Mouse (Mus musculus) testis, adult 2 months (tissue): ENCODE measurements around the gene Tmub2. TPM values are rescaled to one million over a fixed set of nuclear protein-coding genes. Genes with fewer than 3 reads are reported as not detected.

Source experiments
- H3K27ac ChIP-seq: fragments of 200-500 bp; 2 replicates; pipeline ENCODE4 v1.5.1; 2012; ENCODE audit warnings: low read depth, low read length; ENCODE audit not compliant: control insufficient read depth, insufficient read depth
- H3K27me3 ChIP-seq: fragments of 200-500 bp; 2 replicates; pipeline ENCODE4 v1.6.1; 2012; ENCODE audit warnings: mild to moderate bottlenecking, low read length, moderate library complexity; ENCODE audit not compliant: control insufficient read depth, insufficient read depth
- H3K36me3 ChIP-seq: fragments of 200-500 bp; 2 replicates; pipeline ENCODE4 v1.6.1; 2012; ENCODE audit warnings: mild to moderate bottlenecking, low read length; ENCODE audit not compliant: control insufficient read depth, insufficient read depth
- H3K4me1 ChIP-seq: fragments of 200-500 bp; 2 replicates; pipeline ENCODE4 v1.6.1; 2012; ENCODE audit warnings: low read length; ENCODE audit not compliant: control insufficient read depth, insufficient read depth
- H3K4me3 ChIP-seq: fragments of 200-500 bp; 2 replicates; pipeline ENCODE4 v1.5.1; 2012; ENCODE audit warnings: low read depth, mild to moderate bottlenecking, low read length, moderate library complexity, mixed read lengths; ENCODE audit not compliant: control insufficient read depth
- CTCF ChIP-seq: fragments of 200-500 bp; IDR thresholded peaks from 2 replicates; pipeline ENCODE4 v1.5.1; 2012; ENCODE audit warnings: low read depth, mild to moderate bottlenecking, inconsistent platforms, low read length, moderate library complexity; ENCODE audit not compliant: control insufficient read depth, insufficient read depth, insufficient replicate concordance
- POLR2A ChIP-seq: fragments of 200-500 bp; IDR thresholded peaks from 2 replicates; pipeline ENCODE4 v1.6.1; 2012; ENCODE audit warnings: low read depth, mild to moderate bottlenecking, inconsistent platforms, low read length, moderate library complexity; ENCODE audit not compliant: control insufficient read depth
- polyA plus RNA-seq: library from polyadenylated mRNA; depleted of rRNA; stranded (reverse); fragments of >200 nt; gene quantifications from 2 replicates; pipeline ENCODE4 v1.2.3, GENCODE M21; 2012

Gene Tmub2
- polyA plus RNA-seq, 1 experiment, result 32.6 TPM

GRCm38 (mm10) chr11:102289511-102290100 lies 4.9 kb downstream of the Tmub2 start:
- Histone ChIP-seq H3K27me3 (no peaks in the 10 kb centered on the region), H3K36me3 (peaks cover 2% of the 10 kb centered on the region; the same call in 1 of the 2 replicates), H3K4me3 (no peak overlapping the region), H3K4me1 (no peaks in the 10 kb centered on the region), H3K27ac (no peak overlapping the region)
- TF ChIP-seq CTCF (no peak), POLR2A (no peak)

- TF ChIP-seq CTCF (no peak), POLR2A (no peak)
- Histone ChIP-seq H3K36me3 (peaks cover 2% of the 10 kb centered on the region; the same call in 1 of the 2 replicates), H3K27ac (no peak overlapping the region), H3K27me3 (no peaks in the 10 kb centered on the region), H3K4me3 (no peak overlapping the region), H3K4me1 (peaks cover 3% of the 10 kb centered on the region)
Observed at GRCm38 (mm10) chr11:102290141-102290540, 5.4 kb downstream of the Tmub2 start.

- Histone ChIP-seq H3K27ac (no peak overlapping the region), H3K36me3 (peaks cover 2% of the 10 kb centered on the region; the same call in 1 of the 2 replicates), H3K4me3 (no peak overlapping the region), H3K4me1 (peaks cover 10% of the 10 kb centered on the region), H3K27me3 (no peaks in the 10 kb centered on the region)
- TF ChIP-seq CTCF (no peak), POLR2A (no peak)
Observed at GRCm38 (mm10) chr11:102291051-102291535, 6.4 kb downstream of the Tmub2 start.

- peaks cover 2% of the 10 kb centered on the region; the same call in 1 of the 2 replicates for H3K36me3 ChIP-seq
- H3K27me3 ChIP-seq, result no peaks in the 10 kb centered on the region
- H3K4me1 ChIP-seq, result peaks cover 13% of the 10 kb centered on the region
- TF ChIP-seq CTCF, result no peak
- TF ChIP-seq POLR2A, result no peak
- no peak overlapping the region for H3K4me3 ChIP-seq
- H3K27ac ChIP-seq, result no peak overlapping the region
Observed at GRCm38 (mm10) chr11:102293971-102294370, 9.2 kb downstream of the Tmub2 start.

GRCm38 (mm10) chr11:102294416-102294815 lies 9.7 kb downstream of the Tmub2 start:
- peaks cover 2% of the 10 kb centered on the region; the same call in 1 of the 2 replicates for H3K36me3 ChIP-seq
- no peak overlapping the region for H3K4me3 ChIP-seq

GRCm38 (mm10) chr11:102294887-102295597 lies 10.3 kb downstream of the Tmub2 start:
- Histone ChIP-seq H3K27me3 (no peaks in the 10 kb centered on the region), H3K27ac (peak overlapping the region; percentile 88), H3K36me3 (peaks cover 2% of the 10 kb centered on the region; the same call in 1 of the 2 replicates), H3K4me1 (peaks cover 16% of the 10 kb centered on the region), H3K4me3 (peak overlapping the region; percentile 93)
- TF ChIP-seq CTCF (no peak), POLR2A (no peak)

More at GRCm38 (mm10) chr11:102294416-102294815, 9.7 kb downstream of the Tmub2 start:
- Histone ChIP-seq H3K27me3 (no peaks in the 10 kb centered on the region), H3K27ac (no peak overlapping the region), H3K4me1 (peaks cover 13% of the 10 kb centered on the region)
- TF ChIP-seq POLR2A (no peak), CTCF (no peak)
